Mouse (Mus musculus): ENCODE measurements at regions not wholly inside any gene's neighbourhood (a gene's known extent, or its start where the extent isn't known, plus 50 kb on each side); places are given as distances from the start of the nearest gene placed in this dataset.

DNA sequence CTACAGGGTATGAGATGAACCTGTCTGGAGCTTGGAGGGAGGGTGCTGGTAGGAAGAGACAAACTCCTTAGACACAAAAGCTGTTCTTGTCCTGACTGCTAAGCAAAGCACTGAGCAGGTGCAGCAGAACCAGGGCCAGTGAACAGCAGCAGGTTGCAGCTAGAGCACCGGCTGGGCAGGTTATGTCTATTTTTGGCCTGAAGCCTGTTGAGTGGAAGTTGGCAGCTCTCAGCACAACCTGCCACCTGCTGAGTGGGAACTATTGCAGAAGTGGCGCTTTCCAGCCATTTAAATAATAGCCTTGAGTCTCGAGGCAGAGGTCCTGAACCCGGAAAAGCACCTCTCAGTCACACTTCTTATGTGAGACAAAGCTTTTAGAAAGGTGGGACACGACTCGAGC is 114.8 kb upstream of the Stac start:
- 80% methylated on average over 6 of the region's 6 CpGs for WGBS
- Histone ChIP-seq H3K9ac (no peak overlapping the region), H3K9me3 (replicated peaks) (no peaks in the 10 kb centered on the region), H3K4me2 (no peak overlapping the region), H3K27me3 (no peaks in the 10 kb centered on the region), H3K36me3 (no peaks in the 10 kb centered on the region), H3K4me3 (replicated peaks) (no peak overlapping the region), H3K4me1 (no peaks in the 10 kb centered on the region), H3K27ac (no peak overlapping the region)
- ATAC-seq (replicated peaks; ENCODE audit: low FRiP score), result no peak

DNA sequence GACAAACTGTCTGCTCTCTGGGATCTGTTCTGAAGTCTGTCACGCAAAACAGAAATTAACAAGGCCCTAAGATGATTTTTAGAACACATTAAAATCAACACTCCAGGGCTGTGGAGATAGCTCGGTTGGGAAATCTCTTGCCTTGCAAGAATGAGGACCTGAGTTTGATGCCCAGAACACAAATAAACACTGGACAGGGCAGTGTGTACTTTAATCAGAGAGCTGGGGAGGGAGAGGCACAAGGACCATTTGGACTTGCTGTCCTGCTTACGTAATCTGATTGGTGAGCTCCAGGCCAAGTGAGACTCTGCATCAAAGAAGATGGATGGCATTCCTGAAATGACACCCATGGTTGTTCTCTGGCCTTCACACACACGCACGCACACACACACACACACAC is 111.2 kb upstream of the Stac start:
- Histone ChIP-seq H3K27ac (no peak overlapping the region), H3K9ac (no peak overlapping the region), H3K9me3 (replicated peaks) (no peaks in the 10 kb centered on the region), H3K4me1 (no peaks in the 10 kb centered on the region), H3K27me3 (no peaks in the 10 kb centered on the region), H3K4me2 (no peak overlapping the region), H3K4me3 (replicated peaks) (no peak overlapping the region), H3K36me3 (no peaks in the 10 kb centered on the region)
- ATAC-seq (replicated peaks; ENCODE audit: low FRiP score), result no peak
- 82% methylated on average over 5 of the region's 5 CpGs for WGBS

DNA sequence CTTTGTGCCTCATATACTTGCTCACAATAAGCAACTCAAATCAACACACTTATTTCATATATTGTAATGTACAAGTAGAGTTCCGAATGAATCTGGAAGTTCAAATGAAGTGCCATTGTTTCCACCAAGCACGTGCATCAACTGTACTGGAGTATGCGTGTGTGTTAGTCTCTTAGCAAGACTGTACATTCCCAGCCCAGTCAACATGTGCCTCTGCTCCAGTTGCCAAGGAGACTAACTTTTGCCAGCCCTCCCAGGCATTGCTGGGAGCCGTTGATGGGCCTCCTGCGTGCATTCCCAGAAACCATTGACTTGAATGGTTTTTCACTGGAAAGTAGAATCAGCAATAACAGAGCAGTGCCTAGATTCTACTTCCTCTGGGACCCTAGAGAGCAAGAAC is 110.7 kb upstream of the Stac start:
- H3K9ac ChIP-seq, result no peak overlapping the region
- WGBS, result 87% methylated on average over 5 of the region's 5 CpGs
- H3K27ac ChIP-seq, result no peak overlapping the region
- H3K4me3 ChIP-seq (replicated peaks), result no peak overlapping the region
- H3K27me3 ChIP-seq, result no peaks in the 10 kb centered on the region
- H3K4me1 ChIP-seq, result no peaks in the 10 kb centered on the region
- no peaks in the 10 kb centered on the region for H3K9me3 ChIP-seq (replicated peaks)
- no peaks in the 10 kb centered on the region for H3K36me3 ChIP-seq
- H3K4me2 ChIP-seq, result no peak overlapping the region
- ATAC-seq (replicated peaks; ENCODE audit: low FRiP score), result no peak

DNA sequence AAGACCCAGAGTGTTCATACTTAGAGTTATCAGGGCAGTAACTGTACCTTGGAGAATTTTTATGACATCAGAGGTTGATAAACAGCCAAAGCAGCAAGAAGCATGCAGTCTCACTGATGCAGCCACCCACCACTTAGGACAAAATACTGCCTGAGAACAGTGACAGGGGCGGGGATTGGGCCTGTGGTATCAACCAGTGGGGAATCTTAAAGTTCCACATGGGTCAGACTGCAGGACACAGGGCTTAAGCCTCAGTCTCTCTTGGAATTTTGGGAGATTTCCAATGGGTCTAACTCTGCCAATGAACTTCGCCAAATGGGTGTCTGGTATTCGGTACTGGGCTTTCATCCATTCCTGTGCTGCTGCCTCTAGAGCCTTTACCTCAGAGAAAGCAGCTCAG is 88.8 kb upstream of the Stac start:
- Histone ChIP-seq H3K27me3 (no peaks in the 10 kb centered on the region), H3K9ac (no peak overlapping the region), H3K9me3 (replicated peaks) (no peaks in the 10 kb centered on the region), H3K36me3 (no peaks in the 10 kb centered on the region), H3K4me1 (no peaks in the 10 kb centered on the region), H3K27ac (no peak overlapping the region), H3K4me3 (replicated peaks) (no peak overlapping the region), H3K4me2 (no peak overlapping the region)
- 87% methylated on average over 3 of the region's 3 CpGs for WGBS
- no peak for ATAC-seq (replicated peaks; ENCODE audit: low FRiP score)

DNA sequence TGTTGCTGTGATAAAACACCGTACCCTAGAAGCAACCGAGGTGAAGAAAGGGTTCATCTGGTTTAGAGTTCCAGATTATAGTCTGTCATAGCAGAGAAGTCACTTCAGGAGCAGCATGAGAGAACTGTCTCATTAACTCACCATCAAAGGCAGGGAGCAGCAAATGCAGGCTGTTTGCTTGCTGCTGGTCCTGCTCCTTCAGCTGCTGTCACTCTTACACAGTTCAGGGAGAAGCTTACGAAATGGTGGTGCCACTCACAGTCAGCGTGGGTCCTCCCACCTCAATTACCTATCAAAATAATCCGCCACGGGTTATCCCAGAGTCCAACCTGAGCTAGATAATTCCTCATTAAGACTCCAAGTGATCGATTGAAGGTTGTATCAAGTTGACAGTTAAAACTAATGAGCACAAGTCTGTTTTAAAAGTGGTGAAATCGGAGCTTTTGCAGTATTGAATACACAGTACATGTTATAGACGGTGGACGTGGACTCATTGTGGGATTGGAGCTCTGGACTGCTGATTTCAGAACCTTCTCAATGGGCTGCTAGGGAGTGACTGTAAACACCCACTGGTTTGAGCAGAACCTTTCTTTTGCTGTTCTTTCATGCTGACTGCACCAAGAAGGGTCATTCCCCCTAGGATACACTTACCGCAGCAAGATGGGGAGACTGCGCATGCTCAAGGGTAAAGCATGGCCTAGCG is 87.4 kb upstream of the Stac start:
- no peaks in the 10 kb centered on the region for H3K4me1 ChIP-seq
- 84% methylated on average over 13 of the region's 13 CpGs for WGBS
- H3K9me3 ChIP-seq (replicated peaks), result no peaks in the 10 kb centered on the region
- H3K9ac ChIP-seq, result no peak overlapping the region
- no peak for ATAC-seq (replicated peaks; ENCODE audit: low FRiP score)
- no peak overlapping the region for H3K4me3 ChIP-seq (replicated peaks)
- H3K27me3 ChIP-seq, result no peaks in the 10 kb centered on the region
- H3K4me2 ChIP-seq, result no peak overlapping the region
- H3K36me3 ChIP-seq, result no peaks in the 10 kb centered on the region
- no peak overlapping the region for H3K27ac ChIP-seq

DNA sequence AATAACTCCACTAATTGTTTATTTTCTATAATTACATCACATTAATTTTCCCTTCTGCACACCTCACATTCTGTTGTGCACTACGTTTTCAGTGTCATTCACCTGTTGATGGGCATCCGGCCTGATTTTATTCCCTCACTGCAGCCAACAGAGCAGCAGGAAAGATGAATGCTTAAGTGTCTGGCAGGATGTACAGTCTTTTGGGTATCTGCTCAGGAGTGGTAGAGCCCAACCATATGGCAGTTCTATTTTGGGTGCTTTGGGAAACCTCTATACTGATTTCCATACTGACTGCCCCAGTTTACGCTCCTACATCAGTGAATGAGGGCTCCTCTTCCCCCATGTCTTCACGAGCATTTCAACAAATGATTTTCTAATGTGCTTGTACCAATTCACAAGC is 84.1 kb upstream of the Stac start:
- H3K9ac ChIP-seq, result no peak overlapping the region
- H3K9me3 ChIP-seq (replicated peaks), result no peaks in the 10 kb centered on the region
- H3K4me2 ChIP-seq, result no peak overlapping the region
- no peak for ATAC-seq (replicated peaks; ENCODE audit: low FRiP score)
- no peaks in the 10 kb centered on the region for H3K4me1 ChIP-seq
- 93% methylated on average over 4 of the region's 4 CpGs for WGBS
- no peaks in the 10 kb centered on the region for H3K36me3 ChIP-seq
- H3K27me3 ChIP-seq, result no peaks in the 10 kb centered on the region
- H3K4me3 ChIP-seq (replicated peaks), result no peak overlapping the region
- no peak overlapping the region for H3K27ac ChIP-seq

DNA sequence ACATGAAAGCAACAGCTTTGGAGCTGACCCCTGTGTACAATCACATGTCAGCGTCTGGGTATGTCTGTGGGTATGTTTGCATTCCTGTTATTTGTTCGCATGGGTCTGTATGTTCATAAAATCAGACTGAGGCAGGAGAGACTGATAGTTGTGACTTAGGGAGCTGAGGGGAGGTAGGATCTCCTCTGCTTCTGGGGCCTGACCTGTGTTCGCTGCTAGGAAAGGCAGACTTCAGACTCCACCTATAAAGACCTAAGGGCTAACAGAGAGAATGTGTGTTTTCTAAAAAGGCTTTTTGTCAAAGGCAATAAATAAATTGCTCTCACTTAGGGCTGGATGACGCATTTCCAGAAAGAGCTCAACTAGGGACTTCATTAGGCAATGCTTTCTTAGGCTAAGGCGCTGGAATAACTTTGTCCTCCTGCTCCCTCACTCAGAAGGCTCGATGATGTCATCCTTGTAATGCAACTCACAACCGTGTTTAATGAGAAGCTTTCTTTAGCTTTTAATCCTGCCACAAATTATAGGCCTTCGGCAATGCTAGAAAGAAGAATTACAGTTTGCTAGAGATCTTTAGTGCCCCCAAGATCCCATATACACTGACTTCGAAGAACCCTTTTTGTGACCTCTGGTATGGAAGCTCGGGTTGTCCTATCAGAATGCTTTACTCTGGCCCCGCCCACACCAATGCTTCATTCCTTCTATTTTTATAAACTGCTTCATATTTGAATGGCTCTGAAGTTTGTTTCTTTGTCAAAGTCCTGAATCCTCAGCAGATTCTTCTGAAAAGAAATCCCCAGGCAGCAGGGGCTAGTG is 72.7 kb upstream of the Stac start:
- Histone ChIP-seq H3K27me3 (no peaks in the 10 kb centered on the region), H3K9me3 (replicated peaks) (no peaks in the 10 kb centered on the region), H3K4me3 (replicated peaks) (no peak overlapping the region), H3K9ac (no peak overlapping the region), H3K27ac (no peak overlapping the region), H3K4me2 (no peak overlapping the region), H3K36me3 (no peaks in the 10 kb centered on the region), H3K4me1 (no peaks in the 10 kb centered on the region)
- WGBS, result 58% methylated on average over 11 of the region's 11 CpGs
- no peak for ATAC-seq (replicated peaks; ENCODE audit: low FRiP score)

DNA sequence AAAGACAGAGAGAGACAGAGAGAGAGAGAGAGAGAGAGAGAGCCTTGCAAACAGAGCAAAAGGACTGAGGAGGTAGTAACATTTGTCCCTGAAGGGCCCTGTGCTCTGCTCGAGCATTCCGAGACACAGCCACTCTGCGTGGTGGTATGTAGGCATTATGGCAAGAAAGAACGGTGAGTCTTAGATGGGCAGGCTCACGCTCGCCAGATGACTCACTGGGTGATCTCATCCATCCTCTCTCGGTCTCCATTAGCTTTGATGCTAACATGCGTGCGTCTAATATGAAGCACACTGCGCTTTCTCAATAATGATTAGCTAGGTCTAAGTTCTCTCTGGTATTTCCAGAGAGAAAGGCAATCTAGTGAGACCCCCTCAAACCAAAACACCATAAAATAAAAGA is 65.1 kb upstream of the Stac start:
- H3K9ac ChIP-seq, result no peak overlapping the region
- no peaks in the 10 kb centered on the region for H3K4me1 ChIP-seq
- no peak overlapping the region for H3K4me3 ChIP-seq (replicated peaks)
- no peaks in the 10 kb centered on the region for H3K9me3 ChIP-seq (replicated peaks)
- no peak for ATAC-seq (replicated peaks; ENCODE audit: low FRiP score)
- H3K36me3 ChIP-seq, result no peaks in the 10 kb centered on the region
- H3K27ac ChIP-seq, result no peak overlapping the region
- H3K27me3 ChIP-seq, result no peaks in the 10 kb centered on the region
- 82% methylated on average over 10 of the region's 10 CpGs for WGBS
- H3K4me2 ChIP-seq, result no peak overlapping the region

DNA sequence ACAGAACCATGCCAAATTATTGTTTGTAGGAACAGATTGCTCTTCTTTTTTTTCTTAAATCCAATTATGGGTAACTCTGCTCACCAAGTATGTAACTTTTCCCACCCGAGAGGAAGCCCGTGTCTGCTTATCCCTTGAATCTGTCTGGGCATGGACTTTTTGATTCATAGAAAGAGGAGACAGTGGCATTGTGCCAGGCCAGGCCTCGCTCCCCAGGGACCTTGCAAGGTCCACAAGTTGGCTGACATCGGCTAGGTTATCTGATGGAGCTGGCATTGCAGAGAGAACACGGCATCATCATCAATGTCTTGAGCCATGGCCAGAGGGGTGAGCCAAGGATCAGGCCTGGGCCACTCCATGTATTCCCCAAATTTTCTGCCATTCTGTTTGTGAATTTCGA is 56.0 kb upstream of the Stac start:
- Histone ChIP-seq H3K27ac (no peak overlapping the region), H3K9me3 (replicated peaks) (no peaks in the 10 kb centered on the region), H3K4me2 (no peak overlapping the region), H3K4me3 (replicated peaks) (no peak overlapping the region), H3K9ac (no peak overlapping the region), H3K27me3 (no peaks in the 10 kb centered on the region), H3K4me1 (no peaks in the 10 kb centered on the region), H3K36me3 (no peaks in the 10 kb centered on the region)
- WGBS, result 86% methylated on average over 6 of the region's 6 CpGs
- no peak for ATAC-seq (replicated peaks; ENCODE audit: low FRiP score)

DNA sequence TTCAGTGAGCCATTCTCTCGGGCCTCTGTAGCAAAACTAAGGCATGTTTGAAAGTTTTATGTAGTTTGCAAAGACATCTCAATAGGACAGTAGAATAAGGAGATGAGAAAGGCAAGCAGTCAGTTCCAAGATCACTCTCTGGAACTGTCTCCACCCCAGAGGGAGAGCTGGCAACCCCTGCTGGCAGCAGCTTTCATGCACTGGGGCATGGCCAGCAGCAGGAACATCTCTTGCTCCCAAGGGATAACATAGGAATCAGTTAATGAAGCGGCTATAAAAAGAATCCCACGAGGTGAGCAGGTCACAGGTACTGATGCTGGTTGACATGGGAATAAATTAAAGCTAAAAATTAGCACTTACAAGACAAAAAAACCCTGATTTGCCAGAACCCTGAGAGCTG is 55.1 kb upstream of the Stac start:
- no peak overlapping the region for H3K4me2 ChIP-seq
- H3K4me3 ChIP-seq (replicated peaks), result no peak overlapping the region
- H3K9ac ChIP-seq, result no peak overlapping the region
- H3K9me3 ChIP-seq (replicated peaks), result no peaks in the 10 kb centered on the region
- H3K27ac ChIP-seq, result no peak overlapping the region
- H3K27me3 ChIP-seq, result no peaks in the 10 kb centered on the region
- no peaks in the 10 kb centered on the region for H3K36me3 ChIP-seq
- WGBS, result 39% methylated on average over 3 of the region's 3 CpGs
- H3K4me1 ChIP-seq, result no peaks in the 10 kb centered on the region
- ATAC-seq (replicated peaks; ENCODE audit: low FRiP score), result no peak
